Mouse (Mus musculus): Measurements from ENCODE around the gene C330007P06Rik.

C330007P06Rik gene

DNA sequence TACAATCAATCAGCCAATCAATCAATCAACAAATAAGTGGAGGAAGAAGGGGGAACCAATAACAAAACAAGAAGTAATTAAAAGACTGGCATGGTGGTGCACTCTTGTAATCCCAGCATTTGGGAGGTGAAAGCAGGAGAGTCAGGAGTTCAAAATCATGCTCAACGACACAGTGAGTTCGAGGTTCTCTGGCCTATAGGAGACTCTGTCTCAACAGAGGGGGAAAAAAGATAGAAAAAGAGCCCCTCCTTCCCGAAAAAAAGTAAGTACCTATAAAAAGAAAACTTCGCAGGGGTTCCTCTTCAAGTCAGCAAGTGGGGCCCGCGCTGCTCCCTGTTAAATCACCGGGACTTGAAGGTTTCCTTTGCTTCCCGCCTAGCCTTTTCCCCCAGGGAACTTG lies at the start of gene C330007P06Rik, which contains the start of gene Ube2a:
C330007P06Rik (minus strand) TSS at position 347 of the 400 bp plus-strand sequence.
Ube2a (plus strand) TSS at position 136 of the 400 bp plus-strand sequence.
- DNase-seq (ENCODE audit: low spot score): no peak

DNA sequence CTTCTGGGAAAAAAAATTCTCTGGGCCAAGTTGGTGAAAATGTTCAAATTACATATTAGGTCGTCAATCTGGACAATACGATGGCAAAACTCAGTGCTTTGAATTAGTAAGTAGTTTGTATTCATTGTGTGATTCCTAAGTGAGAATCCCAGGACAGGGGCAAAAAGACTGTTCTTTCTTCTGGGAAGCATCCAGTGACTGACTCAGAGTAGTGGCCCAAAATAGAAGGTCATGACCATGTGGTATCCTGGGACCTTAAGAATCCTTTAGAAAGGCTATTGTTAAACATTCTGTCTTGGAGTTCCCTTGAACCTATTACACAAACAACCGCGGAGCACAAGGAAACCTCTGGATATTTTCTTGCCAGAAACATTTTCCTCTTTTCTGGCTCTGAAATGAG lies 47.4 kb upstream of the C330007P06Rik start:
- no peak for DNase-seq (ENCODE audit: low spot score)

DNA sequence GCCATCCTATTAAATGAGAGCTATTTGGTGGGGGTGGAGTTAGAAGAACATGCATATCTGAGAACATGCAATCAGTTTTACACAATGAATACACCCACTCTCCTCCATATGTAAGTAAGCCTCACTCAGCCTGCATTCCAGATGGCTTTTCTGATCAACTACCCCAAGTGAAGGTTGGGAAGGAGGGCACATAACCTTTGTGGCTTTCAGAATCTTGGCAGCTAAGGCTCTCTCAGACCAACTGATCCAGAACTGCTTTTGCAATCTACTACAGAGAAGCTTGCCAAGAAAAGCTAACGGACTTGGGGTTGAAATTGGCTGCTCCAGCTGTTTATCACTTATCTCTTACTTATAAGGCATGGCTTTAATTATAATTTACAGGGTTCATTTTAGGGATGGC lies 43.8 kb upstream of the C330007P06Rik start:
- DNase-seq (ENCODE audit: low spot score): no peak

DNA sequence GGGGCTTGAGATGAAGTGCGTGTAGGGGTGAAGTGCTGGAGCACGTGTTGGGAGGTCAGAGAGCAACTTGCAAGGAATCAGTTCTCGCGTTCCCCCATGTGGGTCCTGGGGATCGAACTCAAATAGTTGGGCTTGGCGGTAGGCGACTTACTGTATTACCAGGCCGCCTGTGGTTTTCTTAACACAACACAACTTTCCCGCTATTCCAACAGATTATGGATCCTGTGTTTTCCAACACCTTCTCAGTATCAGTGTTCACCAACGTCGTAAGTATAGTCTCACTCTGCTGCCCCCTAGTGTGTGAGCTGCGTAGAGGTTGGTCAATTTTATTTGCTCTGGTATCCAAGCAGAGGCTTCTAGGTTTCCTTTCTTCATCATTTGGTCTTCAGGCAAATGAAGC lies 37.4 kb upstream of the C330007P06Rik start:
- peak; percentile 38 for DNase-seq (ENCODE audit: low spot score)

DNA sequence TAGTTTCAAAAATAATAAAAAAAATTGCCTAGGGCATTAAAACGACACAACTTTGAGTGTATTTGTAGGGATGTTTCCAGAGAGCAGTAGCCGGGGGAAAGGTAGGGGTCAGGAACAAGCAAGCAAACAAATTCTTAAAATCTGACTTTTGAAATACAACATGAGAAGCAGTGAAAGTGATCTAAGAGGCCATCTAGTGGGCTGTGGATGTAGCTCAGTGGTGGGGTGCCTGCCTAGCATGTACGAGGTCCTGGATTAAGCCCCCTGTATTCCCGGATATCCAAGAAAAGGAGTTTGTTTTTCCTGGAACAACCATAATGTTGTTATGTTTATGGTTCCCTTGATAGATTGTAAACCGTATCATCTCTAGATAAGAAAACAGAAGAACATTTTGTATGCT lies 32.6 kb upstream of the C330007P06Rik start:
- no peak for DNase-seq (ENCODE audit: low spot score)

DNA sequence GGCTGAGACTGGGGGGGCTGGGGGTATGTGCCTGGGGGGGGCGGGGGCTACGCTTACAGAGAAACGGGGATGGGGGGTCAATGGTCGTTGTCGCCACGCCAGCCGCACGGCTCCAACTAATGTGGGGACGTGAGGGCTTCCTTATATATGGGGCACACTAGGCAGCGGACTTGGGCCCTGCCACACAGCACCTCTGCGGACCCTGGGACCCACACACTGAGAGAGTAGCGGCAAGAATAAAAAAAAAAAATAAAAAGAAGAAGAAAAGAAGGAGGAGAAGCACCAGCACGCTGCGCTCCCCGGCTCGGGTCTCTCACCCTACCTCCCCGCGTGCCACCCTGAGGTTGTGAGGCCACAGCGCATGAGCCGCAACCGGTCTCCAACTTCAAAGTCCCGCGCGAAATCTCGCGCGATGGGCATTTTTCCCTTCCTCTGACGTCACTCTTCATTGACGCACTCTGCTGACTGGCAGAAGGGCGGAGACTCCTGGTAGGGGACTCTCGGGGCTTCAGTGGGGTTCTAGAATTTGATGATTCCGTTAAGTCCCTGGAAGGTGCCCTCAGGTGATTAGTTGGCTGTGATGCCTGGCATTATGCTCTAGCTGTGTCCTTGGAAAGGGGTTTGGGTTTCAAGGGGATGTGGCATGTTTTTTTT lies 29.3 kb upstream of the C330007P06Rik start:
- peak; percentile 94 for DNase-seq (ENCODE audit: low spot score)

DNA sequence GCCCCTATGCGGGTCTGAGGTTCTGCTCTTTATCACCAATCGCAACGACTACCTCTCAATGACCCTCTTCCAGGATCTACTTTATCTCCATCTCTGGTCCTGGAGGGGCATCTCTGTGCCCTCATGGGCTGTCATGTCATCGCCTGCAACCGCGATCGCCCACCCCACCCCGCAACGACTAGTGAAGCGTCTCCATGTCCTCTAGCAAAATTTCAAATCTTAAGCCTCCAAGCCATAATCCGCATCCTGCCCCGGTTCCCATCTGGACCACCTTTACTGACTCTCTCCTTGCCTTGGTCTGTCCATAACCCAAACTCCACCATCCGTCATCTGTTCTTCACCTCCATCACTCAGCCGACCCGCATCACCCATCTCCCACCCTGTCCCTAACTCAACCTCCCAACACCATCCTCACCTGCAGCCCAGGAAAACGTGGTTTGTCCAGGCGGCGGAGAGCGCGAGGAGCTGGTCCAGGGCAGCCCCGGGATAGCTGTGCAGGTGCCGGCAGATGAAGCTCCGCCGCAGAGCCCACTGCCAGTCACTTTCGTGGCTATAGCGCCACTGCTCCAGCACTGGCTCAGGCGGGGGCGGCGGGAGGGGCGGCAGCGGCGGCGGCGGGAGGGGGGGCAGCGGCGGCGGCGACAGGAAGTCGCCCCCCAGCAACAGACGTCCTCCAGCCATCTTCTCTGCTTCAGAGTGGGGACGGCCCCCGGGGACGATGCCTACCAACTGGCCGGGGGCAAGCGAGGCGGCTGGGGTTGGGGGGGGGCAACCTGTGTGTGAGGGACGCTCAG lies 28.6 kb upstream of the C330007P06Rik start, which contains the start of gene Nkrf:
Nkrf (minus strand) TSS at position 579 of the 794 bp plus-strand sequence.
- DNase-seq (ENCODE audit: low spot score): no peak

DNA sequence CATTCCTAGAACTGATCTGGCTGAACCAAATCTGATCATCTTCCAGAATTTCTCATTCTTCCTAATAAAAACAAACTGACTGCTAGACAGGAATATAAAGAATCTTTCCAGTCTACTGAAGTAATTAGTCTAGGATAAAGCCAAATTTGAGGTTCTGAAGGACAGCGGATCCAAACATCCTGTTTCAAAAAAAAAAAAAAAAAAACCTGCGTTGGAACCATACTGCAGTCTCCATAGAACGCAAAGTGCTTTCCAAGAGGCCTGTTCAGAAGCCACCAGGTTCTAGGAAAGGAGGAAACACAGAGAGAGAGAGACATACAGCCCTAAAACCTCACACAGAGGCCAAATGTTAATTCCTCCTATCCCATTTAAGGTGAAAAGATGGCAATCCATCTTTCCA lies 27.7 kb upstream of the C330007P06Rik start:
- DNase-seq (ENCODE audit: low spot score): no peak

DNA sequence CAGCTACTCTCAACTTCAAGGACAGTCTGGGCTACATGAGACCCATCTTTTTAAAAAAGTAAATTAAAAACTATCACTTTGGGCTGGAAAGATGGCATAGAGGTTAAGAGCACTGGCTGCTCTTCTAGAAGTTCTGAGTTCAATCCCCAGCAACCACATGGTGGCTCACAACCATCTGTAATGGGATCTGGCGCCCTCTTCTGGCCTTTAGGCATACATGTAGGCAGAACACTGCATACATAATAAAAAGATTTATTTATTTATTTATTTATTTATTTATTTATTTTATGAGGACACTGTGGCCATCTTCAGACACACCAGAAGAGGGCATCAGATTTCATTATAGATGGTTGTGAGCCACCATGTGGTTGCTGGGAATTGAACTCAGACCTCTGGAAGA lies 25.0 kb upstream of the C330007P06Rik start:
- DNase-seq (ENCODE audit: low spot score): peak; percentile 21

DNA sequence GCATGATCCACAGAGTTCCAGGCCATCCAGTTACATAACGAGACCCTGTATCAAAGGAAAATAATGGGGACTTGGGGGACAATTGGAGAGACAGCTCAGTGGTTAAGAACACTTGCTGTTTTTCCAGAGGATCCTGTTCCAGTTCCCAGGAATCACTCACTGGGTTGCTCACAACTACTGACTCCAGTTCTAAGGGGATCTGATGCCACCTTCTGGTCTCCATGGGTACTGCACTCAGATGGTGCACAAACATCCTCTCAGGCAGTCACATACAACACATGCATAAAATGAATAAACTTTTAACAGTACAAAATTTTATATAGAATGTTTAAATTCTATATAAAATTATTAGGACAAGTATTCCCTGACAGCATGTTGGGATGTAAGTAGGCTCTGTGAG lies 10.8 kb upstream of the C330007P06Rik start:
- no peak for DNase-seq (ENCODE audit: low spot score)

DNA sequence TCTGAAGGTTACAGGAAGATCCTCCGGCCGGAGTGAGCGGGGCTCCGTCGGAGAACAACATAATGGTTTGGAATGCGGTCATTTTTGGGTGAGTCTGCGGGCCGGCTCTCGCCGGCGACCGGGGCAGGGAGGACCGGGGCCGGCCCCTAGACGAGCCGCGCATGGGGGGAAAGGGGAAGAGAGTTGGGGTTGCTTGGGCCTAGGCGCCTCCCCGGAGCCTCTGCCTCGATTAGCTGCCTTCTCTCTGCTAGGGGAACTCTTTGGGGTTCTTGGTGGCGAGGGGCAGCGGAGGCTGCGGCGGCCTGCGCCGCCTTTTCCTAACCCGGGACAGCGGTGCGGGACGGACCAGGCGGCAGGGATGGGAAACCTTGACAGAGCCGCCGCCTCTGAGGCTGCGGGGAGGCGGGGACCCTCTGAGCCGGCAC lies 805 bp upstream of the C330007P06Rik start:
- DNase-seq (ENCODE audit: low spot score): no peak

DNA sequence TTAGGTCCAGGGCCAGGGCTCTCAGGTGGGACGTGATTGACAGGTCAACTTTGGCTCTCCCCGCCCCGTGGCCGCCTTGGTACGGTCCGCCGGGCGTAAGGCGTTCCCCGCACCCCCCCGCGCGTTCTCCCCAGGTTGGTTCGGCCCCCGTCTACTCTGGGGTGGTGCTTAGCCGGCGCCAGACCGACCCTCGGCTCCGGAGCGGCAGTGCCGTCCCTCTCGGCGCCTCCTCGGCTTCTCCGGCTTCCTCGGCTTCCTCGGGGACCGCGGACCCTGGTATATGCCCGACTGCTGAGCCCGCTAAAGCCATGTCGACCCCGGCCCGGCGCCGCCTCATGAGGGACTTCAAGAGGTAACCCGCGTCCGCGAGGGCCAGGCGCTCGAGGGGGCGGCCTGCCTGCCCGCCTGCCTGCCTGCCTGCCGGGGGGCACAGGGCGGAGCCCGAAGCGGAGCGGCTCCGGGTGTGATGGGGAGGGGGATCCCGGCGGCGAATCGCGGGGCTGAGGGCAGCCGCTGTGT lies 326 bp upstream of the C330007P06Rik start:
- DNase-seq (ENCODE audit: low spot score): peak; percentile 89

DNA sequence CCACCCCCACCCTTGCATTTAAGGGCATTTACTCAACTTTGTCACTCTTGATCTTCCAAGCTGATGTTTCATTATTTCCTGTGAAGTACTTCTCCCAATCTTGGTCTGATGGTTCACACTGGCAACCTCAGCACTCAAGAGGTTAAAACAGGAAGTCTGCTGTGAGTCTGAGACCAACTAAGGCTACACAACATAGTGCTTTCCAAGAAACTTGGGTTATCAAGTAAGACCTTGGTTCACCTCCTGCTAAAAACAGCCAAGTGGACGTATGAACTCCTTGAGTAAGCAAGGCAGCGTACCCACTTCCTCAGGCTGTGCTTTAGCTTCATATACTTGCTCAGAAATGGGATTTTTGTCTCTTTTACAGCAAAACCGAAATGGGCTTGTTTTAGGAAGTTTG lies 3.5 kb downstream of the C330007P06Rik start:
- DNase-seq (ENCODE audit: low spot score): no peak

DNA sequence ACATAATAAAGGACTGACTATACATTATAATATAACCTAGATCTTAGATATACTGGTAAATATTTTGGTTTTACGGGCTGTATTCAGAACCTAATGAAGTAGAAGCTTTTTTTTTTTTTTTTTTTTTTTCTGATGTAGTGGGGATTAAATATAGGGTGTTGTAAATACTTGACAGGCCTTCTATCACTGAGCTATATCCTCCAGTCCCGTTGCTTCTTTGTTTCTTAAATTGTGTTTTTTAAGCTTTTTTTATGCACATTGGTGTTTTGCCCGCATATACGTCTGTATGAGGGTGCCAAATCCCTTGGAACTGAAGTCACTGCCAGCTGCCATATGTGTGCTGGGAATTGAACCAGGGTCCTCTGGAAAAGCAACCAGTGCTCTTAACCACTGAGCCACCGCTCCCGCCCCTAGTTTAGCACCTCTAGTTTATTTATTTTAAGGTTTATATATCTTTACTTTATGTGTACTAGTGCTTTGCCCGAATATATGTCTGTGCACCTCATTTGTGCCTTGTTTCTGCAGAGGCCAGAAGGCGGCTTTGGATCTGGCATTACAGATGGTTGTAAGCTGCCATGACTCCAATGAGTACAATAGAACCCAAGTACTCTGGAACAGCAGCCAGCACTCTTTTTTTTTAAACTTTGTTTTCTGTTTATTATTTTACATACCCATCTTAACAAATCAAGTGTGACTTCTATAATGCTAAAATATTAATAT lies 9.1 kb downstream of the C330007P06Rik start:
- DNase-seq (ENCODE audit: low spot score): no peak

DNA sequence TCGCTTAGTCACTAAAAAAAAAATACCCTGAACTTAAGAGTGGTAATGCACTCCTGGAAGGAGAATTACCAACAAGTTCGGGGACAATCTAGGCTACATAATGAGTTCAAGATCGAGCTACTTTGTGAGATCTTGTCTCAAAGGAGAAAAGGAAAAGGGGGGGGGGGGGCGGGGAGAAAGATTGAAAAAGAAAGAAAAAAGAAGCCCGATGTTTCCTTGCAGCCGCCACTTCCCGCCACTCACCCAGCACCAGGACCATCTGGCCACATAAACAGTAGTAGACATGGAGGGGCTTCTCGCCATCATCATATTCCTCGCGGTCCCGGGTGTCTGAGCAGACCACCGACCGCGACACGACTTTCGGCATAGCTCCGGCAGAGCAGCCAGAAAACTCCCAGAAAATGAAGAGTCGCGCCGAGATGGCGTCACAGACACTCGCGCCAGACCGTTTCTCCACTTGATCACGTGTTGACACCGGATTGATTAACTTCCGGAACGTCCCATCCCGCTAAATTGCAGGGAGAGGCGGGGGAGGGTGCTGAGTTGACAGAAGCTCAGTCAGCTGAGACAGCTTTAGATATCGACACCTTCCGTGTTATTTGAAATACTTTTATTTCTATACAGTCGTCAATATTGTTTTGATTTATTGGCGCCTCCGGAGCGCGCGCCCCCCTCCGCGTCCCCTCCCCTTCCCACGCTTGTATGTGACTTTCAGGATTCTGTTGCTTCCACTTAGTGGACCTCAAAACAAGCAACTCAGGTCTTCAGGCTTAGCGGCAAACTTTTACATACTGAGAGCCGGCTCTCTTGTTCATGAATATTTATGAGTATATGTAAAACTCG lies 9.9 kb downstream of the C330007P06Rik start:
- peak; percentile 86 for DNase-seq (ENCODE audit: low spot score)

DNA sequence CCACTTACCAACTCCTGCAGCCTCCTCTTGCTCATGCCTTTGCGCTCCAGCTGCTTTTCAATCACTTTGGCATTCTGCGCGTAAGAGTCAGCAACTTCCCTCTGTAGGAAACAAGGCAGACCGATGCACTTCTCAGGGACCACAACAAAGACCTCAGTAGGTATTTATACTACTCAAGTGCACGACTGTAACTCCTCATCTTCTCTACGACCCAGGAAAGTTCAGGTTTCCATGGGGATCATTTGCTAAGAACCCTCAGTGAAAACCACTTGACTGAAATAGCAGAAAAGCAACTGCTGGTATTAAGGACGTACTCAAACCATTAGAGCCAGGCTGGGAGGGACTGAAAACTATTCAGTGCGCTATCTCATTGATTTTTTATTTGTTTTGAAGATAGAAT lies 21.3 kb downstream of the C330007P06Rik start:
- DNase-seq (ENCODE audit: low spot score): peak; percentile 45

DNA sequence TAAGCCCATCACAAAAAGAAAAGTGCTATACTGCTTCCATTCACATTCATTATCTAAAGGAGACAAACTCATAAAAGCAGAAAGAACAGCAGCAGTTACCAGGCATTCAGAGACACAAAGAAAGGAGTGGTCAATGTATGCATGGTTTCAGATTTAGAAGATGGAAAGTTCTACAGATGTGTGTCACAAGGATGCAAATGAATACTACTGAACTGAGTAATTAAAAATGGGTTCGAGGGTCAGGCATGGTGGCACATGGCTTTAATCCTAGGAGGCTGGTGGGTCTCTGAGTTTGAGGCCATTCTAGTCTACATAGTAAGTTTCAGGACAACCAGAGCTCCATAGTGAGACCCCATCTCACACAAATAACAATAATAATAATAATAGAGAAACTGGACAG lies 26.8 kb downstream of the C330007P06Rik start:
- DNase-seq (ENCODE audit: low spot score): no peak

DNA sequence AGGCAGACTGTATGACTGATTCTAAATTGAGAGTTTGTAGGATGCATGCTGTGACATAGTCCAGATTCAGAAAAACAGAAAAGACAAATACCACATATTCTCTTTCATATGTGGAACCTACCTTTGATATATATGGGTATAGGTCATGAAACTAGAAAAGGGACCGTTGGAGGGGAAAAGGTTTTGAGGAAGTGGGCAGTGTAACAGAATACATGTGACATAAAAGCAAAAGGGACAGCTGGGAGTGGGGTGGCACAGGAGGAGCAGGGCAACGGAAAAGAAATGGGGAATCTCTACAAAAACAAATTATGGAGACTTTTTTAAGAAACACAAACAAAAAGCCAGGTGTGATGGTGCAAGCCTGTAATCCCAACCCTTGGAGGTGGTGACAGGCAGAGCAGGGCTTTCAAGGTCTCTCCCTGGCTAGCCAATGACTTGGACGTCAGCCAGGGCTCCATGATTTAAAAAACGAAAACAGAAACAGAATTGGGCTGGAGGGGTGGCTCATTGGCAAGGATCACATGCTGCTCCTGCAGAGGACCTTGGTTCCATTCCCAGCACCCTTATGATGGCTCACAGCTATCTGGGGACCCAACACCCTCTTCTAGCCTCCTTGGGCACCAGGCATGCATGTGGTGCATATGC lies 30.4 kb downstream of the C330007P06Rik start:
- no peak for DNase-seq (ENCODE audit: low spot score)

DNA sequence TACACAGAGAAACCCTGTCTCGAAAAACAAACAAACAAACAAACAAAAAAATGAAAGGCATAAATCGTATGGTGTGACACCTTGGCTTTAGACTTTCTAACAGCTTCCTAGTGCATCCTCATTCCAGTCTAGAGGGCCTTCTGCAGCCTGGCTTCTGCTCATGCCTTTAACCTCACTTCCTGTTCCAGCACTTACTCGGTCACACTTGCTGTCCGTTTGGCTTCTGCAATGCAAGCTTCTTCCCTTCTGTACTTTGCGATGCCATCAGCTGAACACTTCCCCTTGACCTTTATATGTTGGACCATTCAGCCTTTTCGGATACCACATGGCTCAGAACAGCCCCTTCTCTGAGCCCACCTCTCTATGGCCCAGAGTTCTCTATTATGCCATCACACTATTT lies 32.2 kb downstream of the C330007P06Rik start:
- no peak for DNase-seq (ENCODE audit: low spot score)

DNA sequence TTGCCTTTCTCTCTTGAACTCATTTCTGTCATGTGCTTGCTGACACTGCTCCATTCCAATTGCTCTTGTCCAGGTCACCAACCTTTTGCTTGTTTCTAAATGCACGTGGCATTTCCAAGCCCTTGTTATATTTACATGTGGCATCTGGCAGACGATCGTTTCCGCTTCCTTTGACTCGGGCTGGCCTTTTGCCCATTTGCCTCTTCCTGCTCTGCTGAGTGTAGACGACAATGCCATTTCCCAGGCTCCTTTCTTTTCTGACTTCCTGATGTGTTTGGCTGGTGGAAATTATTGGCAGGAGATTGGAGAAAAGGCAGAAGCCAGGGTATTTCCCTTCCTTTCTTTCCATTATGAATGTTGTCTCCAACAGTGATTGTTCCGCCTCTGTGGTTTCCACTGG lies 34.5 kb downstream of the C330007P06Rik start:
- peak; percentile 77 for DNase-seq (ENCODE audit: low spot score)

DNA sequence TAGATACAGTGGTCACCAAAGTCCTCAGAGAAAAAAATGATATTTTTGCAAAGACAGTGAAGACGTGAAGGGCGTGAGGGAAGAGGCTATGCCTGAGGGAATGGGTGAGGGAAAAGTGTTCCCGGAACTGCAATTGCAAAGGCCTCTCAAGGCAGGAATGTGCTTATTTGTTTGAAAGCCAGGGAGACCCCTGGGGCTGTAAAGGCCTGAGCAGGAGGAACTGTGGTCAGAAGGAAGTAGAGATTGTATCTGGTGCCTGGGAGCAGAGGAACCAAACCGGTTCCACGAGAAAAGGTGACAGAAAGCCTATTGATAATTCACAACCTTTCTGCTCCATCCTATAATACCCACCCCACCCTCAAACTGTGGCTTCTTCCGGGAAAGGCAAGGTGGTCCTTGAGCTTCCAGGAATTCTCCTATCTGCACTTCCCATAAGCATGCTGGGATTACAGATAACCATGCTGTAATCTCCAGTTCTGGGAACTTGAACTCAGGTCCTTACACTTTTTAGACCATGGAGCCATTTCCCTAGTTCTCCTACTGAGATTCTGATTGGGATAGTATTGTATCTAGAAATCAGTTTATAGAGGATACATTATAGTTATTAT lies 36.7 kb downstream of the C330007P06Rik start:
- DNase-seq (ENCODE audit: low spot score): no peak

Data from lung, postnatal 25 days (tissue).